Mouse (Mus musculus) G1E (cell line): ENCODE measurements around the gene Rps6ka1.

Experiments used
- CTCF ChIP-seq: IDR thresholded peaks from 2 replicates; pipeline ENCODE4 v1.5.1; 2012; ENCODE audit warnings: low read depth, low read length, inconsistent platforms, mixed read lengths
- GATA1 ChIP-seq: IDR thresholded peaks from 2 replicates; pipeline ENCODE4 v1.6.1; 2012; ENCODE audit warnings: borderline replicate concordance, low read length, inconsistent platforms, mixed read lengths

DNA sequence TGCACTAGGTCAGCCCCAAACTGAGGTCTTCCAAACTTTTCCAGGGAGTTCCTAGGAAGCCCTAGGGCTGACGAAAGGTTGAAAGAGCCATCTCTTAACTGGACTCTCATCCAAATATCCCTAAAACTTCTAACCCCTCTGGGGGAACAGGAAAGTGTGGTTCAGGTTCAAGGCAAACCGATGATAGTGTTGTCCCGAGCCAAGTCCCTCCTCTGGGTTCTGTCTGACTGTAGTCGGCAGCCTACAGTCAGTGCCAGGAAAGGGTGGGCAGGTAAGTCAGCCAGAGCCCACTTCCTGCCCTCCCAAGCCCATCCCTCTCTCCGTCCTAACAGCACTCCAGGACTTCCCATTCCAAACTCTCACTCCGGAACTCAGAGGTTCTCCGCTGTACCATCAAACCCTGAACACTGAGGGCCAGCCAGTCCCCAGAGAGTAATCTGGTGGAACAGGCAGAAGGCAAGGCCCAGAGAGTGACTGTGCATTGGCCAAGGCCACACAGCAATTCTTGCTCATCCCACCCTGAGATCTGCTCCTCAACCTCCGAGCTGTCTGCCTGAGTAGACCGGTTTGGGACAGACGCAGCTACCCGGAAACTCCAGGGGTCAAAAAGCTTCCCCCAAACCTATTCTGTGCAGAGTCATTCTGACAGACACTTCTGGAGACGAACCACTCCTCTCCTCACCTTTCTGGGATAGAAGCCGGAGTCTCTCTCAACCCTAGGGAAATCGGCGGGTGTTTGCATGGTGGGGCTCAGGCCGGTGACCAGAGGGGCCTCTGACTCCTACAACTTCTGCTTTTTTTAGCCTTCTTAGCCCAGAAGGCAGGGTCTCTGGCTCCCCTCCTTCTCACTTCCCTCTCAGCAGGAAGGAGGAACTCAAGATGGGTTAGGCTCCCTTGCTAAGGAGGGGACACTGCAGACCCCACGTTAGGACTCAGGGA is 13.4 kb downstream of the Rps6ka1 start:
- TF ChIP-seq CTCF, result no peak
- no peak for TF ChIP-seq GATA1
